Mouse (Mus musculus): ENCODE data around the gene Gm5114. TPM values are rescaled to one million over a fixed set of nuclear protein-coding genes. Genes with fewer than 3 reads are reported as not detected.
"Not testable (repeated sequence)": the region's sequence is repeated elsewhere in the genome, so short reads cannot be mapped to it uniquely, and the experiment has no call there.

Gene Gm5114
- not detected in 3 replicates for total RNA-seq (2017)

- ATAC-seq (replicated peaks; ENCODE audit: insufficient number of reproducible peaks, low FRiP score, low TSS enrichment, poor library complexity, severe bottlenecking) = not testable (repeated sequence)
Observed at GRCm38 (mm10) chr7:39413060-39413459, at the start of gene Gm5114. TSS of gene Gm5114 (minus strand) at chr7:39413160.

GRCm38 (mm10) chr7:39455806-39456205, 42.8 kb upstream of the Gm5114 start:
- ATAC-seq (replicated peaks; ENCODE audit: insufficient number of reproducible peaks, low FRiP score, low TSS enrichment, poor library complexity, severe bottlenecking) = no peak

GRCm38 (mm10) chr7:39449260-39450021, 36.5 kb upstream of the Gm5114 start:
- ATAC-seq (replicated peaks; ENCODE audit: insufficient number of reproducible peaks, low FRiP score, low TSS enrichment, poor library complexity, severe bottlenecking) = peak; percentile 88

GRCm38 (mm10) chr7:39448626-39449242, 35.8 kb upstream of the Gm5114 start:
- ATAC-seq (replicated peaks; ENCODE audit: insufficient number of reproducible peaks, low FRiP score, low TSS enrichment, poor library complexity, severe bottlenecking) = no peak

- ATAC-seq (replicated peaks; ENCODE audit: insufficient number of reproducible peaks, low FRiP score, low TSS enrichment, poor library complexity, severe bottlenecking) = no peak
Observed at GRCm38 (mm10) chr7:39441237-39441636, 28.3 kb upstream of the Gm5114 start.

- no peak for ATAC-seq (replicated peaks; ENCODE audit: insufficient number of reproducible peaks, low FRiP score, low TSS enrichment, poor library complexity, severe bottlenecking)
Observed at GRCm38 (mm10) chr7:39440362-39440761, 27.4 kb upstream of the Gm5114 start.

Other genes starting within 250 kb of the Gm5114 start
- 4.3 to 5.4 TPM (median 4.9 TPM) in 3 replicates for gene Zfp619, start 104.6 kb upstream of the Gm5114 start, total RNA-seq (2017)

All from monocyte, adult 5-6 weeks (primary cell).